Mouse (Mus musculus): ENCODE results near the gene Dcst2. TPM values are rescaled to one million over a fixed set of nuclear protein-coding genes. Genes with fewer than 3 reads are reported as not detected.

The Dcst2 gene
- total and polyA plus RNA-seq, 3 experiments = 0.06 TPM; not detected in 2

DNA sequence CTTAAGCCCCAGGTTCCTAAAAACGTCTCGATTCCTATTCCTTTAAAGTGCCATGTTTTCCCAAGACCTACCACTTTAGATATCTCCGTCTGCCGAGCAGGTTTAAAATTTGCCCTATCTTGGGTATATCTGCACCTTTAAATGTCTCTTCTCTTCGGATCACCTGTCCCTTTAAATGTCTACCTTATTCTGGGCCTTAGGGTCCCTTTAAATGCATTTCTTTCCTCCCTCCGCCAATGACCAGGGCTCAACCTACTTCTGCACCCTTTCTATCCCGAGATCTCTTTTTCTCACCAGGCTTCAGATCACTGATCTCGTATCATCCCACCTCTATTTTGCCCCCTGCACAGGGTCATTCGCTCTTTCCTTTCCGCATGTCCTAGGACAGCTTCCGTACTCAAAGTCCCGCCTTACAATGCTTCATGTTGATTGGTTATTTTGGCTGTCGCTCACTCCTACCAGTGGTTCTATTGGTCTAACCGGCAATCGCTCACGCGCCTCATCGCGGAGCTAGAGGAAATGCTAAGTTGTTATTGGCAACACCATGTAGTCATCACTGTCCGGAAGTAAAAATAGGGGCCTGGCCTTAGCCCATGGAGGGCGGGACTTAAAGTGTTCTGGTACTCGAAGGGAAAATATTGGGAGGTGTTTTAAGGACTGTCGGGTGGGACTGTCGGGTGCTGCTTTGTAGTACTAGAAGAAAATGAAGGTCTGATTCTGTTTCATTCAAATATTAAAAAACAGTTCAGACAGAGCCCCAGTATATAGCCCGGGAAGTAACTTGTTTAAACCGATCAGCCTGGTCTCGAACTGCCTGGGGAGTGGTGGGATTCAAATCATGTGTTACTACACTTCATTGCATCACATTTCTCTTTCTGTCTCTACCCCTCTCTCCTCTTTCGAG lies 50.0 kb downstream of the Dcst2 start, which contains the start of gene Flad1:
Flad1 (minus strand) TSS at position 381 of the 904 bp plus-strand sequence.
- Histone ChIP-seq H3K36me3 (ENCODE audit: control insufficient read depth in 1 of 2, insufficient read depth in 2 of 2, low read length in 2 of 2) (peaks cover 6 to 18% of the 10 kb centered on the region in 2 experiments), H3K9me3 (replicated peaks; ENCODE audit: insufficient read depth, low read length) (no peaks in the 10 kb centered on the region), H3K4me3 (ENCODE audit: control insufficient read depth in 1 of 2, insufficient read depth in 1 of 2, low read depth in 2 of 2, low read length in 2 of 2) (peak within 1 kb of the TSS; percentile 52 to 92), H3K4me1 (ENCODE audit: control insufficient read depth in 1 of 2, insufficient read depth in 2 of 2, low read length in 2 of 2) (peaks cover under 1 to 13% of the 10 kb centered on the region in 2 experiments), H3K9ac (ENCODE audit: control insufficient read depth, low read depth, low read length, poor library complexity, severe bottlenecking) (peak within 1 kb of the TSS; percentile 89), H3K27ac (ENCODE audit: control insufficient read depth, low read depth, low read length) (peak within 1 kb of the TSS; percentile 96), H3K27me3 (ENCODE audit: control insufficient read depth in 1 of 2, insufficient read depth in 2 of 2, low read length in 2 of 2) (no peaks in the 10 kb centered on the region), H3K79me2 (ENCODE audit: control insufficient read depth, insufficient read depth, low read length, poor library complexity) (peaks cover 20% of the 10 kb centered on the region)
- peak; percentile 100 for DNase-seq (ENCODE audit: low read depth, low spot score)
- TF ChIP-seq EP300 (IDR thresholded peaks at IDR 0.05; ENCODE audit: low read depth in 1 of 2, low read length in 2 of 2) (no peak), ZNF384 (IDR thresholded peaks at IDR 0.05; ENCODE audit: low read depth, low read length) (no peak), GABPA (IDR thresholded peaks at IDR 0.05; ENCODE audit: low read depth, low read length) (no peak), USF1 (IDR thresholded peaks at IDR 0.05; ENCODE audit: low read depth, low read length) (peak; percentile 50; the same call in 1 of the 2 replicates), MYC (IDR thresholded peaks at IDR 0.05; ENCODE audit: low read depth, low read length) (peak; percentile 77), JUND (IDR thresholded peaks at IDR 0.05; ENCODE audit: low read depth, low read length) (0 out of 2 replicates have a peak, but pooled peaks have one; percentile 35), POLR2AphosphoS2 (IDR thresholded peaks at IDR 0.05; ENCODE audit: low read length) (peak; percentile 89; the same call in 1 of the 2 replicates), MYB (IDR thresholded peaks at IDR 0.05; ENCODE audit: low read depth, low read length) (no peak), ETS1 (IDR thresholded peaks at IDR 0.05; ENCODE audit: low read depth, low read length) (peak; percentile 47), TBP (IDR thresholded peaks at IDR 0.05; ENCODE audit: low read depth, low read length) (peak; percentile 84), UBTF (IDR thresholded peaks at IDR 0.05; ENCODE audit: borderline replicate concordance, insufficient read depth, low read depth, low read length) (no peak), USF2 (IDR thresholded peaks at IDR 0.05; ENCODE audit: borderline replicate concordance in 1 of 2, insufficient read depth in 1 of 2, low read depth in 1 of 2, low read length in 2 of 2) (no peak), SMC3 (IDR thresholded peaks at IDR 0.05; ENCODE audit: low read depth, low read length) (no peak), CTCF (IDR thresholded peaks at IDR 0.05 in 2 of 3, conservative IDR thresholded peaks at IDR 0.05 in 1 of 3; ENCODE audit: control insufficient read depth in 1 of 3, insufficient read depth in 1 of 3, low read depth in 2 of 3, low read length in 3 of 3, poor library complexity in 1 of 3, severe bottlenecking in 1 of 3) (no peak), ZKSCAN1 (IDR thresholded peaks at IDR 0.05; ENCODE audit: low read depth, low read length) (no peak), CHD2 (IDR thresholded peaks at IDR 0.05; ENCODE audit: low read length) (peak; percentile 96), POLR2A (IDR thresholded peaks at IDR 0.05; ENCODE audit: control insufficient read depth in 1 of 2, insufficient read depth in 1 of 2, low read depth in 1 of 2, low read length in 2 of 2, poor library complexity in 1 of 2) (peak; percentile 35 to 86; a peak in 3 of 4 replicates), CHD1 (IDR thresholded peaks at IDR 0.05; ENCODE audit: low read depth, low read length) (no peak), KAT2A (conservative IDR thresholded peaks at IDR 0.05; ENCODE audit: low read depth, low read length) (peak; percentile 76), HCFC1 (IDR thresholded peaks at IDR 0.05; ENCODE audit: low read depth, low read length) (peak; percentile 93), MAZ (IDR thresholded peaks at IDR 0.05; ENCODE audit: low read depth, low read length) (no peak), E2F4 (IDR thresholded peaks at IDR 0.05; ENCODE audit: borderline replicate concordance, low read depth, low read length) (no peak), ZMIZ1 (IDR thresholded peaks at IDR 0.05; ENCODE audit: low read depth, low read length) (no peak; the same call in 1 of the 2 replicates), NRF1 (IDR thresholded peaks at IDR 0.05; ENCODE audit: insufficient read depth, low read depth, low read length, poor library complexity, severe bottlenecking) (0 out of 2 replicates have a peak, but pooled peaks have one; percentile 17), MXI1 (IDR thresholded peaks at IDR 0.05; ENCODE audit: low read depth, low read length) (peak; percentile 85), POLR2AphosphoS5 (IDR thresholded peaks at IDR 0.05; ENCODE audit: borderline replicate concordance, low read depth, low read length) (no peak), ELF1 (IDR thresholded peaks at IDR 0.05; ENCODE audit: low read depth, low read length) (peak; percentile 98), MEF2A (IDR thresholded peaks at IDR 0.05; ENCODE audit: extremely low read depth, insufficient replicate concordance, low read depth, low read length, poor library complexity, severe bottlenecking) (no peak), NELFE (IDR thresholded peaks at IDR 0.05; ENCODE audit: low read depth, low read length) (peak; percentile 69; the same call in 1 of the 2 replicates), RAD21 (IDR thresholded peaks at IDR 0.05; ENCODE audit: low read depth, low read length) (no peak), MAFK (IDR thresholded peaks at IDR 0.05; ENCODE audit: borderline replicate concordance, low read depth, low read length) (no peak), SIN3A (IDR thresholded peaks at IDR 0.05; ENCODE audit: low read length) (peak; percentile 99), MAX (IDR thresholded peaks at IDR 0.05; ENCODE audit: low read length) (peak; percentile 64; the same call in 1 of the 2 replicates), RCOR1 (IDR thresholded peaks at IDR 0.05; ENCODE audit: low read depth, low read length) (0 out of 2 replicates have a peak, but pooled peaks have one; percentile 36), GATA1 (IDR thresholded peaks at IDR 0.05; ENCODE audit: low read depth, low read length) (peak; percentile 41; the same call in 1 of the 2 replicates)
